Mouse (Mus musculus) left cerebral cortex, adult 2 months (tissue): ENCODE measurements around the gene Gm6040. TPM values are rescaled to one million over a fixed set of nuclear protein-coding genes. Genes with fewer than 3 reads are reported as not detected.

Experiments used
- DNase-seq, 2 experiments: peaks; one replicate each; pipeline ENCODE4 v3.0.0; 2021 to 2022; ENCODE audit warnings: low spot score in 2 of 2, mixed read lengths in 1 of 2; ENCODE audit errors: extremely low spot score in 1 of 2
- H3K27ac ChIP-seq: fragments of 200-600 bp; 2 replicates; pipeline ENCODE4 v1.8.1; 2022
- H3K4me3 ChIP-seq: fragments of 200-600 bp; 2 replicates; pipeline ENCODE4 v1.8.1; 2022
- CTCF ChIP-seq: fragments of 200-600 bp; IDR thresholded peaks from 2 replicates; pipeline ENCODE4 v1.8.1; 2022; ENCODE audit warnings: antibody characterized with exemption, mild to moderate bottlenecking, moderate library complexity
- intact Hi-C: fragments of 180-260 bp; cut with DNase I; formaldehyde crosslinking; loops from one replicate; pipeline ENCODE4 v1.15.1; 2025
- long read RNA-seq, 2 experiments: library from polyadenylated mRNA; stranded (forward); transcript quantifications; one replicate each; pipeline ENCODE4 v2.0.0; 2021; ENCODE audit warnings: borderline mapping rate in 2 of 2
- total RNA-seq, 2 experiments: library from RNA; stranded (reverse); gene quantifications; 2 replicates each; pipeline ENCODE4 v1.2.3; 2021

Gm6040 gene
- total RNA-seq = not detected
- long read RNA-seq, experiment 1 = 0 reads
- long read RNA-seq, experiment 2 = 0 reads

DNA sequence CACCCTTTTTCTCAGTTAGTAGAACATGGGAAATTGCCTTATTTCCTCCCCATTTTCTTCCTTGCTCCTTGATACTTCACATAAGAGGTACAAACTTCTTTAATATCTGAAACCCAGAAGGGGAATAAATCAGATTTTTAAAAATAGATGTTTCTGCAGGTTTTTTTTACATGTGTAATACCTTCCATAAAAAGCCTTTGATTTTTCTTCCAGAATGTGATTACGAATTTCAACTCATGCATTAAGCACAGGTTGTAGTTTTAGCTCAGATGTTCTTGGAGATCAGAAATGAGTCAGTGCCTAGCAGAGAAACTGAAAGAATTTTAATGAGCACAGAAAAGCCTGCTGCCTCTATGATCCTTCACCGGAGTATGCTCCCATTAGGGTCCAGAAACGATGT lies at the start of gene Gm6040:
TSS of gene Gm6040 (minus strand) at position 101 of the 400 bp plus-strand sequence.
- no peak within 1 kb of the TSS for H3K27ac ChIP-seq
- TF ChIP-seq CTCF = no peak
- intact Hi-C loops = no loop called here

DNA sequence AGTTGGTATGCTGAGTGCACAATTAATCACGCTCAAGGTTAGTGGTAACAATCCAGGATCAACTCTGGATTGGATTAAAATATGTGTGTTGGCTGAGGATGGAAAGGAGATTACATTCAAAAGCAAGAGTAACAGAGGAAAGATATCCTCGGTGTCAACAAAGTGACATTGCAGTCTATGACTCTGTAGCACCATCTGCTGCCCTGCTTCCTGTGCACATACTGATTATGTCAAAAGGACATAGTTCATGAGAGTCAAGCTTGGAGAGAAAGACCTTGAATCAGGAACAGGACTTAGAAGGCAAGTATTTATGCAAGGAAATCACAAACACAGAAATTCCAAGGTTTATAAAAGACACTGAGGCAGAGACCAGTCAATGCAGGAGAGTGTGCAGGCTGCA lies 42.7 kb upstream of the Gm6040 start:
- intact Hi-C loops = no loop called here
- TF ChIP-seq CTCF = no peak
- H3K4me3 ChIP-seq = no peak overlapping the region
- DNase-seq = no peak
- H3K27ac ChIP-seq = no peak overlapping the region

More for the DNA sequence above, at the start of gene Gm6040:
- no peak for DNase-seq
- no peak within 1 kb of the TSS for H3K4me3 ChIP-seq

DNA sequence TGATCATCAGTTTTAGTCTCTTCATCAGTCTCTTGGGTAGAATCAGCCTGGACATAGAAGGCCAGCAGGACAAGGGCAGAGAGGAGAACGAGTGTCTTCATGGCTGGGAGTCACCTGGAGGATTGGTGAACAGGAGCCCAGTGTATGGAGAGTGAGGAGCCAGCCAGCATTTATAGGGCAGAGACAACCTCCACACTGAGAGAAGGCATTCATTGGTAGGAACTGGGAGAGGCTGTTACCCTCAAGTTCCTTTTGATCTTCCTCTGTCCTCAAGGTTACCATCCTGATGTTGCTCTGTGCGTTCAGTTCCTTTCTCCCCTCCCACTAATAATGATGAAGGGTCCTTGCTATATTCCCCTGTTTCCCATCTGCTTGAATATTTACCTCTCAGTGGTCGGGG lies 22.7 kb upstream of the Gm6040 start, which contains the start of gene AY761185:
TSS of gene AY761185 (minus strand) at position 101 of the 400 bp plus-strand sequence.
- Histone ChIP-seq H3K4me3 (no peak within 1 kb of the TSS), H3K27ac (no peak within 1 kb of the TSS)
- intact Hi-C loops = no loop called here
- TF ChIP-seq CTCF = no peak
- no peak for DNase-seq

DNA sequence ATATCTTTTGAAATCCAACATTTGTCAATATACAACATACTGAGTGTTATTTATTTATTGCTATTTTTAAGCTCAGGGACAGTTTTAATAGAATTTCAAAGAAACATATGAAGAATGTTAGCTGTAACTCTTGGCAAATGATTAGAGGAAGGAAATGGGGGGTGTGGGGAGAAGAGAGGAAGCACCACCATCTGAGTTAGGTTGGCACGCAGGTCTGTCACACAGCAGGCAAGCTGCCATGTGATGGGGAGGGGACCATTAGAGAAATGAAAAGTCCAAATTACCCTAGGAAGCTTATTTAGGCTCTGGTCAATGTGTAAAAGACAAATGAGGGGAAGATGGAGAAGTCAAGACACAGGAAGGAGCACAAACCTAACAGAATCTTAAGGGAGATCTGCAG lies 9.6 kb downstream of the Gm6040 start:
- no peak overlapping the region for H3K27ac ChIP-seq
- DNase-seq = no peak
- intact Hi-C loops = no loop called here
- H3K4me3 ChIP-seq = no peak overlapping the region
- no peak for TF ChIP-seq CTCF

DNA sequence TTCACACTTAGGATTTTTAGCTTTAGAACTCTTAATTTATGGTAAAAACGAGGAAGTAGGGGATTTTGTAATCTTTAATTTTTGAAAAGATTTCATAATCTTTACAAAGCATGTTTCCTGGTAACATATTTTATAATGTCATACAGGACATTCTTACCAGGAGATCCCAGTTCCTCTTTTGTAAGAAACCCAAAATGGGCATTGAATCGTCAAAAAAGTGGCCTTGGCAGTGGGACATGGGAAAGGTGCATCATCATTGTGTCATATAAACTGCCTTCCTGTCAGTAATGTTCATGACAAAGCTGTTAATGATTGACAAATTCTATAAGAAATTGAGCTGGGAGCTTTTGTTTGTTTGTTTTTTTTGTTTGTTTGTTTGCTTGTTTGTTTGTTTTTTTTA lies 13.6 kb downstream of the Gm6040 start:
- Histone ChIP-seq H3K27ac (no peak overlapping the region), H3K4me3 (no peak overlapping the region)
- intact Hi-C loops = no loop called here
- no peak for DNase-seq
- TF ChIP-seq CTCF = no peak

DNA sequence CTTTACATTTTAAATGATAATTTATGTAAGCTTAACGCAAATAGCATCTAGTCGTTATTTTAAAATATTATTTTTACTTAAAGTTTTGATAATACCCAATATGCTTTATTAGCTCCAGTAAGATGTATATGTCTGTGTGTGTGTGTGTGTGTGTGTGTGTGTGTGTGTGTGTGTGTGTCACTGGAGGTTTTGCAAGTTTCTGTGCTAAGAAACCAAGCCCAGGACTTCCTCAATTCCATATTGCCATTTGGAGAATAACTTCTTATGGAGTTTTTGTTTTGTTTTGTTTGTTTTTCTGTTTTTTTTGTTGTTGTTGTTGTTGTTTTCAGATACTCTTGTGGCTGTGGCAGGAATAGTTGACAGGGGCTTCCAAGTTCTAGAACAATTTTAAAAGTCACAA lies 14.8 kb downstream of the Gm6040 start:
- no peak for TF ChIP-seq CTCF
- Histone ChIP-seq H3K4me3 (no peak overlapping the region), H3K27ac (no peak overlapping the region)
- intact Hi-C loops = no loop called here
- no peak for DNase-seq

DNA sequence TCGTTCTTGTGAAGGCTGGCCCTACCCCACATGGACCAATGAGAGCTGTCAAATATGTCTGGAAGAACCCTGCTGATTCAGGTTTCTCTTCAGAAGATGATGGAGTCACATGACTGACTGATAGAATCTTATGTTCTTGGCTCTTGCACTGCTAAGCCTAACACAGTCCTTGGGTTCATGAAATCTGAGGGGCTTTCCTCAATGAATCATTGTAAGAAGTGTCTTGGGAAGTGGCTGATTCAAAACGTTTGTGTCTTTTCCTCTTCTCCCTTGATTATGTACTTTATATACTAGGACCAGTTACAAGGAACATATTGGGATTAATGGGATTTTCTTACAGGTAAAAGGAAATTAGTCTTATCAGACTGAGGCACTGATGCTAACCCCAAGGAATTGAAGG lies 19.3 kb downstream of the Gm6040 start, which contains the start of gene Gm15056:
TSS of gene Gm15056 (minus strand) at position 101 of the 400 bp plus-strand sequence.
- Histone ChIP-seq H3K4me3 (no peak within 1 kb of the TSS), H3K27ac (no peak within 1 kb of the TSS)
- no peak for DNase-seq
- intact Hi-C loops = no loop called here
- TF ChIP-seq CTCF = no peak

DNA sequence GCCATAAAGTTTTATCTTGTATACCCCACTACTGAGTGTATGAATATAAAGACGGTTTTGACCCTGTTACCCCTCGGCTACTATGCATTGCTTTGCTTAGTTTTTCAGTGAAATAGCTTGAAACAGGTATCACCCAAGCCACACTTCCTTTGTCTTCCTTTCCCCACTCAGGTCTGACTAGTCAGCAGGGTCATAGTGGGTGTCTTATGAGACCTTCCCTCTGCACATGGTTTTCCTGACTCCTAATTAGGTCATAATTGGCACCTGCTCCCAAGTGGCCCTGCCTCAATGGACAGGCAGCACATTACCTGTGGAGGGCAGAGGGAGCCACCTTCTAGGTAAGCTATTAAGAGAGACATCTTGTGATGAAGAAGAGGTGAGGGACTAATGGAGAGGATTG lies 29.5 kb downstream of the Gm6040 start, which contains the start of gene Defb33:
TSS of gene Defb33 (plus strand) at position 301 of the 400 bp plus-strand sequence.
- no peak for DNase-seq
- intact Hi-C loops = no loop called here
- H3K4me3 ChIP-seq = no peak within 1 kb of the TSS
- no peak for TF ChIP-seq CTCF
- H3K27ac ChIP-seq = no peak within 1 kb of the TSS

DNA sequence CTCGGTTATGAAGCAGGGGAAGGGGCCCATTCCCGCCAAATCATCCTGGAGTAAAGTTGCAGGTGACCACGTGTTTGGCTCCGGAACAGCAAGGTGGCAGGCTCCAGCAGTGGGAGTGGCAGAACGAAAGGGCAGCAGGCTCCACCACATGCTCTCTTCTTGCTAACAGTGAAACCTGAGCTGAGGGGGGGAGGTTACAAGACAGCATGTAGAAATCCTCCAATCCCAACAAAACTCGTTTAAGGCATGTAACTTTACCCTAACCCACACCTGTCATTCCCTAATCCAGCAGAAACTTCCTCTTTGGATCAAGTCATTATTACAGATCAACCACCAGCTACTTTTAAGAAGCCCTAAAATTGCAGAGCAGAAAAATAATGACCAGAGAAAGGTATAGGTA lies 47.3 kb downstream of the Gm6040 start:
- Histone ChIP-seq H3K27ac (no peak overlapping the region), H3K4me3 (no peak overlapping the region)
- TF ChIP-seq CTCF = no peak
- no peak for DNase-seq
- intact Hi-C loops = no loop called here

Other genes with a start within 250 kb of the Gm6040 start
- gene Defb33, start 29.4 kb downstream of the Gm6040 start, total RNA-seq = not detected
- not detected for gene Gm15056, start 19.4 kb downstream of the Gm6040 start, total RNA-seq
- gene AY761185, start 22.6 kb upstream of the Gm6040 start, total RNA-seq = not detected
- not detected for gene Defa21, start 103.5 kb upstream of the Gm6040 start, total RNA-seq
- gene Defa23, start 133.0 kb upstream of the Gm6040 start, total RNA-seq = not detected
- gene Defa35, start 143.0 kb upstream of the Gm6040 start, total RNA-seq = not detected
- gene Defa25, start 162.4 kb upstream of the Gm6040 start, total RNA-seq = not detected
- gene Gm14851, start 174.0 kb upstream of the Gm6040 start, total RNA-seq = not detected
- gene Defa30, start 212.6 kb upstream of the Gm6040 start, total RNA-seq = not detected
- gene Defa22, start 240.2 kb upstream of the Gm6040 start, total RNA-seq = not detected